Mouse (Mus musculus): ENCODE results near the gene Txlnb.

GRCm38 (mm10) chr10:17788347-17788746 is 7.7 kb upstream of the Txlnb start:
- TF ChIP-seq CTCF (IDR thresholded peaks at IDR 0.05; ENCODE audit: low read depth), result no peak
- TF ChIP-seq EP300 (IDR thresholded peaks at IDR 0.05; ENCODE audit: low read depth), result no peak
